Mouse (Mus musculus) heart, postnatal 0 days (tissue): ENCODE results near the gene Pitpnm2.

ENCODE experiments used
- CTCF ChIP-seq: IDR thresholded peaks from 2 replicates; pipeline ENCODE4 v1.5.1; 2016; ENCODE audit warnings: antibody characterized with exemption, control low read depth, low read depth
- EP300 ChIP-seq: IDR thresholded peaks from 2 replicates; pipeline ENCODE4 v1.6.1; 2016; ENCODE audit warnings: antibody characterized with exemption, low read depth

GRCm38 (mm10) chr5:124073682-124074081 lies 175.9 kb downstream of the Pitpnm2 start:
- TF ChIP-seq CTCF (no peak), EP300 (no peak)
